Mouse (Mus musculus) bone marrow macrophage, adult 2 months (primary cell): ENCODE measurements around the gene Tmem120b. TPM values are rescaled to one million over a fixed set of nuclear protein-coding genes. Genes with fewer than 3 reads are reported as not detected.
A peak's percentile ranks its signal among the peaks of the same experiment; 100 is the strongest.

Experiments used
- H3K27ac ChIP-seq: 2 replicates; pipeline ENCODE4 v1.5.1; 2012; ENCODE audit warnings: low read depth, low read length; ENCODE audit not compliant: insufficient read depth
- H3K4me1 ChIP-seq: 2 replicates; pipeline ENCODE4 v1.6.1; 2012; ENCODE audit warnings: low read length; ENCODE audit not compliant: control insufficient read depth, insufficient read depth
- H3K4me3 ChIP-seq: 2 replicates; pipeline ENCODE4 v1.5.1; 2012; ENCODE audit warnings: mild to moderate bottlenecking, low read length, moderate library complexity; ENCODE audit not compliant: insufficient read depth
- CTCF ChIP-seq: IDR thresholded peaks from 2 replicates; pipeline ENCODE4 v1.5.1; 2012; ENCODE audit warnings: low read depth, mild to moderate bottlenecking, low read length, moderate library complexity
- POLR2A ChIP-seq: IDR thresholded peaks from 2 replicates; pipeline ENCODE4 v1.6.1; 2012; ENCODE audit warnings: mild to moderate bottlenecking, low read depth, low read length, borderline replicate concordance
- polyA plus RNA-seq: library from polyadenylated mRNA; stranded (reverse); fragments of >200 nt; gene quantifications from 2 replicates; pipeline ENCODE4 v1.2.4, GENCODE M21; 2012; ENCODE audit not compliant: missing spikeins, insufficient read depth, insufficient read length

Tmem120b gene
- polyA plus RNA-seq, 1 experiment = 4.3 TPM

- Histone ChIP-seq H3K4me3 (no peak overlapping the region), H3K27ac (no peak overlapping the region), H3K4me1 (peaks cover 39% of the 10 kb centered on the region)
- TF ChIP-seq CTCF = no peak
- TF ChIP-seq POLR2A = no peak
Measured at GRCm38 (mm10) chr5:123133784-123134143, 65.5 kb downstream of the Tmem120b start.

GRCm38 (mm10) chr5:123134186-123134874 lies 66.1 kb downstream of the Tmem120b start:
- H3K27ac ChIP-seq = no peak overlapping the region
- TF ChIP-seq CTCF (no peak), POLR2A (no peak)
- H3K4me1 ChIP-seq = peaks cover 33% of the 10 kb centered on the region
- no peak overlapping the region for H3K4me3 ChIP-seq

GRCm38 (mm10) chr5:123134875-123135382 lies 66.7 kb downstream of the Tmem120b start:
- Histone ChIP-seq H3K4me1 (peaks cover 27% of the 10 kb centered on the region), H3K27ac (no peak overlapping the region; the same call in 1 of the 2 replicates), H3K4me3 (no peak overlapping the region)
- no peak for TF ChIP-seq POLR2A

- peak overlapping the region; percentile 97 for H3K27ac ChIP-seq
- H3K4me1 ChIP-seq = peaks cover 22% of the 10 kb centered on the region
- TF ChIP-seq POLR2A = no peak
- no peak for TF ChIP-seq CTCF
- H3K4me3 ChIP-seq = peak overlapping the region; percentile 53
Measured at GRCm38 (mm10) chr5:123135471-123136360, 67.5 kb downstream of the Tmem120b start.

- peak overlapping the region; percentile 53 for H3K4me3 ChIP-seq
- peak overlapping the region; percentile 97 for H3K27ac ChIP-seq
- no peak; the same call in 1 of the 2 replicates for TF ChIP-seq CTCF
- no peak for TF ChIP-seq POLR2A
- H3K4me1 ChIP-seq = peaks cover 17% of the 10 kb centered on the region
Measured at GRCm38 (mm10) chr5:123136361-123137043, 68.3 kb downstream of the Tmem120b start.

- Histone ChIP-seq H3K4me3 (peak overlapping the region; percentile 53), H3K4me1 (peaks cover 12% of the 10 kb centered on the region), H3K27ac (peak overlapping the region; percentile 97)
- TF ChIP-seq CTCF (no peak; the same call in 1 of the 2 replicates), POLR2A (0 out of 2 replicates have a peak, but pooled peaks have one; percentile 31)
Measured at GRCm38 (mm10) chr5:123137044-123137909, 69.1 kb downstream of the Tmem120b start.

- H3K4me3 ChIP-seq = peak overlapping the region; percentile 53
- TF ChIP-seq POLR2A (no peak), CTCF (no peak)
- peaks cover 12% of the 10 kb centered on the region for H3K4me1 ChIP-seq
Measured at GRCm38 (mm10) chr5:123137910-123138229, 69.7 kb downstream of the Tmem120b start.

GRCm38 (mm10) chr5:123138230-123138911 lies 70.2 kb downstream of the Tmem120b start:
- TF ChIP-seq POLR2A (no peak), CTCF (no peak)
- H3K4me3 ChIP-seq = peak overlapping the region; percentile 73
- peaks cover 9% of the 10 kb centered on the region for H3K4me1 ChIP-seq
- peak overlapping the region; percentile 99 for H3K27ac ChIP-seq

More at GRCm38 (mm10) chr5:123137910-123138229, 69.7 kb downstream of the Tmem120b start:
- peak overlapping the region; percentile 97 for H3K27ac ChIP-seq

- Histone ChIP-seq H3K4me1 (peaks cover 9% of the 10 kb centered on the region), H3K4me3 (peak overlapping the region; percentile 73), H3K27ac (peak overlapping the region; percentile 99)
- TF ChIP-seq POLR2A (no peak), CTCF (no peak)
Measured at GRCm38 (mm10) chr5:123138953-123139721, 70.9 kb downstream of the Tmem120b start.
